ENCODE assay signal across 1 mouse cellular context in the genomic region with DNA sequence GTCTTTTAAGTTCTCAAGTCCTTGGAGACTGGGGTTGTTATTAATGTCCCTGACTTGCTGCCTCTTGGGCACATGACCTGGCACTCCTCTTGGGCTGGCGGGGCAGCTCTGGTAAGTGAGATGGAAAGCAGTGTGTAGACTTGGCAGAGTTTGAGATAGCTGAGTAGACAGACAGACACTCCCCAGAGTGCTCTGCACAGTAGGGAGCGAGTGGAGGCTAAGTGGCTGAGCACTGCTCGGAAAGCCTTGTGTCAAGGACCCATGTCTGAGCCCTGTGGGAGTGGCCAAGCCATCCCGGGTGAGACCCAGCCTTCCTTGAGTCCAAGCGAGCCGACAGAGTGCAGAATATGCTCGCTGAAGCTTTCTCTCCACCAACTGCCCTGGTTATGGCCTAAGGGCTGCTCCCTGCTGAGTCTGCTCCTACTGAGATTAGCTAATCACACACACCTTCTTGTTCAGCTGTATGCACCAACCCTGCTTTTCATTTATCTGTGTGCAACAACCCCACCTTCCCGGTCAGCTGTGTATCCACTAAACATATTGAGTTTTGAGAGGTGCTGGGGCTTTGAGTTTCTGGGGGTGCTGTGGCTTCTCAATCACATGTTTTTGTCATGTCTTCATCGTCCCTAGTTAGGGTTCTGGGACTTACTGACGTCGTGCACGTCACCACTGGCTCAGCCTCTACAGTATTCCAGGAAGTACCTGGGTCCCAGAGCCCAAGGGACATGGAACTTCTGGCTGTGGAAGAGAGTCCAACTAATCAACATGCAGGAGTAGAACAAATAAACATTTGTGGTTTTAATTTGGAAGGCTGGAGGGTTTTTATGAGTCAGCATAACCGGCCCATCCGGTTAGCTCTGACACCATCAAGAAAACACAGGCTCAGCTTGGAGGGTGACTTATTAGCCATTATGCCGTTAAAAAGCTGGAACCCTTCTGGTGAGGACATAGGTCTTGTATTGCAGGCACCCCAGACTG.
TF ChIP-seq lines count a peak whose summit lies in the region.

No protein-coding gene starts in this region.

TF ChIP-seq in C2C12, 6 proteins besides CTCF, POLR2A, EP300 and RAD21:
- TF ChIP-seq MYOG (IDR thresholded peaks at IDR 0.05; ENCODE audit: control insufficient read depth, extremely low read depth, insufficient read length): no peak
- TF ChIP-seq USF1 (IDR thresholded peaks at IDR 0.05; ENCODE audit: low read depth): peak; percentile 76
- TF ChIP-seq MYOD1 (IDR thresholded peaks at IDR 0.05; ENCODE audit: control insufficient read depth, insufficient read length, low read depth): no peak
